Mouse (Mus musculus): ENCODE data around the gene Noct.
"Not testable (repeated sequence)": the region's sequence is repeated elsewhere in the genome, so short reads cannot be mapped to it uniquely, and the experiment has no call there.

Gene Noct

GRCm38 (mm10) chr3:51224363-51225225 lies at the start of gene Noct:
Gene Noct, plus strand, starts transcription at chr3:51224447.
- peak; percentile 95 for DNase-seq

- peak; percentile 49 to 57 for DNase-seq
Observed at GRCm38 (mm10) chr3:51178158-51178557, 46.1 kb upstream of the Noct start.

- peak; percentile 77 to 79 for DNase-seq
Observed at GRCm38 (mm10) chr3:51179460-51180146, 44.6 kb upstream of the Noct start.

GRCm38 (mm10) chr3:51180341-51180940 lies 43.8 kb upstream of the Noct start:
- no peak for DNase-seq

GRCm38 (mm10) chr3:51182455-51182854 lies 41.8 kb upstream of the Noct start:
- no peak for DNase-seq

GRCm38 (mm10) chr3:51183508-51183907 lies 40.7 kb upstream of the Noct start:
- DNase-seq, result not testable (repeated sequence)

- not testable (repeated sequence) for DNase-seq
Observed at GRCm38 (mm10) chr3:51183967-51184366, 40.3 kb upstream of the Noct start.

- DNase-seq, result no peak
Observed at GRCm38 (mm10) chr3:51184715-51185114, 39.5 kb upstream of the Noct start.

GRCm38 (mm10) chr3:51185406-51185805 lies 38.8 kb upstream of the Noct start:
- no peak for DNase-seq

GRCm38 (mm10) chr3:51194075-51194474 lies 30.2 kb upstream of the Noct start:
- no peak for DNase-seq

GRCm38 (mm10) chr3:51195321-51195720 lies 28.9 kb upstream of the Noct start:
- no peak for DNase-seq

- DNase-seq, result no peak
Observed at GRCm38 (mm10) chr3:51195736-51196135, 28.5 kb upstream of the Noct start.

GRCm38 (mm10) chr3:51196724-51197111 lies 27.5 kb upstream of the Noct start:
- no peak for DNase-seq

- no peak for DNase-seq
Observed at GRCm38 (mm10) chr3:51197112-51197731, 27.0 kb upstream of the Noct start.

GRCm38 (mm10) chr3:51198291-51198690 lies 26.0 kb upstream of the Noct start:
- DNase-seq, result peak in 1 of 2 experiments; percentile 27

- DNase-seq, result no peak
Observed at GRCm38 (mm10) chr3:51199130-51199529, 25.1 kb upstream of the Noct start.

GRCm38 (mm10) chr3:51200311-51200710 lies 23.9 kb upstream of the Noct start:
- no peak for DNase-seq

GRCm38 (mm10) chr3:51200894-51201293 lies 23.4 kb upstream of the Noct start:
- DNase-seq, result no peak

GRCm38 (mm10) chr3:51201986-51202385 lies 22.3 kb upstream of the Noct start:
- no peak for DNase-seq

- DNase-seq, result peak in 1 of 2 experiments; percentile 31
Observed at GRCm38 (mm10) chr3:51202491-51202987, 21.7 kb upstream of the Noct start.

GRCm38 (mm10) chr3:51203906-51204305 lies 20.3 kb upstream of the Noct start:
- no peak for DNase-seq

- peak in 1 of 2 experiments; percentile 31 for DNase-seq
Observed at GRCm38 (mm10) chr3:51204441-51204840, 19.8 kb upstream of the Noct start.

GRCm38 (mm10) chr3:51204897-51205296 lies 19.4 kb upstream of the Noct start:
- DNase-seq, result no peak
